Mouse (Mus musculus): ENCODE data around the gene Mecr. TPM values are rescaled to one million over a fixed set of nuclear protein-coding genes. Genes with fewer than 3 reads are reported as not detected.
A peak's percentile ranks its signal among the peaks of the same experiment; 100 is the strongest.

The Mecr gene
- polyA plus RNA-seq, 1 experiment: 304 TPM

DNA sequence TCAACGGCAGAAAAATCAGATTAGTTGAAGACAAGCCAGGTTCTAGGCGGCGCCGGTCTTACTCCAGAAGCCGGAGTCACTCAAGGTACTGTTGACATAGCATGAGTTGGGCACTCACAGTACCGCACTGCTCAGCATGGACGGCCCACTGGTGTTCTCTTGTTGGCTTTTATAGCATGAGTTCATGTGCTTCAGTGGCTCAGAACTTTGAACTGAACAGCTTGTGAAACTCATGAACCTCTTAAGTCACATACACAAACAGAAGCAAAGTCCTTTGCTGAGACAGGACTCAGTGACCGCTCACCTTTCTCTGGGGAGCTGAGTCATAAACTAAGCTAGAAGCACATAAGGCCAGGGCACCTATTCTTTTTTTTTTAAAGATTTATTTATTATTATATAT lies 54.5 kb downstream of the Mecr start:
- no peak overlapping the region for H3K27ac ChIP-seq (replicated peaks; ENCODE audit: low read depth, low read length)
- no peak overlapping the region for H3K4me3 ChIP-seq (ENCODE audit: insufficient read depth, low read depth, low read length)
- H3K4me1 ChIP-seq (ENCODE audit: control insufficient read depth, insufficient read depth, insufficient read length, low read length): no peaks in the 10 kb centered on the region

DNA sequence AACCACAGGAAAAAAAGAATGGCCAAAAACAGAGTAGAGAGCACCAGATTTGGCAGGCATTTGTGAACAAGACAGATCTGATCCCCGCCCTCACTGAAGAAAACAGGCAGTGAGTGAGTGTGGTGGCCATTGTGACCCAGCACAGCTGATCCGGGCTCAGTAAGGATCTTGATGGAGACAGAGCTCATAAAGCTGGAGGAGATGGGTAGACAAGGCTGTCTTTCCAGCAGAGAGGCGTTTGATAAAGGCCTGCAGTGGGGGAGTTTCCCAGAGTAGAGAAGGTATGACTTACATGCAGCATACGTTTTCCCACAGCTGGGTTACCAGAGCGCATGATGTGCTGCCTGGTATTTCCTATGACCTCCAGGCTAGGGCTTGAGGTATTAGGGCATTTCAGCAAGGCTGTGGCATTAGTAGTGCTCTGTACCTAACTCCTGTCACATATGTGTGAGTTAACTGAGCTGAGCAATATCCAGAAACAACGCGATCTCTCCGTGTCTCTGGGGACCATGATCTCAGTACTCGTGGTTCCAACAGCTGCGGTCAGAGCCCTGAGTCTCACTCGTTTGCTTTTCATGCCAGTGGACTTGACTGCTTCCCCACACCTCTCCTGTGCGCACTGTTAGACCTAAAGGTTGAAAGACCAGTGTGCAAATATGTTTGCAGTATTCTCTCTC lies 55.4 kb downstream of the Mecr start:
- Histone ChIP-seq H3K4me1 (ENCODE audit: control insufficient read depth, insufficient read depth, insufficient read length, low read length) (no peaks in the 10 kb centered on the region), H3K27ac (replicated peaks; ENCODE audit: low read depth, low read length) (no peak overlapping the region), H3K4me3 (ENCODE audit: insufficient read depth, low read depth, low read length) (no peak overlapping the region)

- Histone ChIP-seq H3K27ac (replicated peaks; ENCODE audit: low read depth, low read length) (no peak overlapping the region), H3K4me1 (ENCODE audit: control insufficient read depth, insufficient read depth, insufficient read length, low read length) (no peaks in the 10 kb centered on the region), H3K4me3 (ENCODE audit: insufficient read depth, low read depth, low read length) (no peak overlapping the region)
Observed at GRCm38 (mm10) chr4:131899180-131899554, 55.9 kb downstream of the Mecr start.

- Histone ChIP-seq H3K4me1 (ENCODE audit: control insufficient read depth, insufficient read depth, insufficient read length, low read length) (no peaks in the 10 kb centered on the region), H3K27ac (replicated peaks; ENCODE audit: low read depth, low read length) (no peak overlapping the region), H3K4me3 (ENCODE audit: insufficient read depth, low read depth, low read length) (no peak overlapping the region)
Observed at GRCm38 (mm10) chr4:131901090-131901489, 57.8 kb downstream of the Mecr start.

GRCm38 (mm10) chr4:131904478-131904877 lies 61.2 kb downstream of the Mecr start:
- H3K27ac ChIP-seq (replicated peaks; ENCODE audit: low read depth, low read length): no peak overlapping the region
- no peak overlapping the region for H3K4me3 ChIP-seq (ENCODE audit: insufficient read depth, low read depth, low read length)
- no peaks in the 10 kb centered on the region for H3K4me1 ChIP-seq (ENCODE audit: control insufficient read depth, insufficient read depth, insufficient read length, low read length)

GRCm38 (mm10) chr4:131906423-131906822 lies 63.2 kb downstream of the Mecr start:
- no peaks in the 10 kb centered on the region; the same call in 1 of the 2 replicates for H3K4me1 ChIP-seq (ENCODE audit: control insufficient read depth, insufficient read depth, insufficient read length, low read length)
- no peak overlapping the region for H3K27ac ChIP-seq (replicated peaks; ENCODE audit: low read depth, low read length)
- H3K4me3 ChIP-seq (ENCODE audit: insufficient read depth, low read depth, low read length): no peak overlapping the region

GRCm38 (mm10) chr4:131907912-131908311 lies 64.6 kb downstream of the Mecr start:
- Histone ChIP-seq H3K4me1 (ENCODE audit: control insufficient read depth, insufficient read depth, insufficient read length, low read length) (no peaks in the 10 kb centered on the region; the same call in 1 of the 2 replicates), H3K27ac (replicated peaks; ENCODE audit: low read depth, low read length) (no peak overlapping the region)

GRCm38 (mm10) chr4:131910237-131910994 lies 67.1 kb downstream of the Mecr start:
- peak overlapping the region; percentile 18 for H3K4me3 ChIP-seq (ENCODE audit: insufficient read depth, low read depth, low read length)
- no peaks in the 10 kb centered on the region; the same call in 1 of the 2 replicates for H3K4me1 ChIP-seq (ENCODE audit: control insufficient read depth, insufficient read depth, insufficient read length, low read length)
- no peak overlapping the region for H3K27ac ChIP-seq (replicated peaks; ENCODE audit: low read depth, low read length)

More at GRCm38 (mm10) chr4:131907912-131908311, 64.6 kb downstream of the Mecr start:
- H3K4me3 ChIP-seq (ENCODE audit: insufficient read depth, low read depth, low read length): no peak overlapping the region

DNA sequence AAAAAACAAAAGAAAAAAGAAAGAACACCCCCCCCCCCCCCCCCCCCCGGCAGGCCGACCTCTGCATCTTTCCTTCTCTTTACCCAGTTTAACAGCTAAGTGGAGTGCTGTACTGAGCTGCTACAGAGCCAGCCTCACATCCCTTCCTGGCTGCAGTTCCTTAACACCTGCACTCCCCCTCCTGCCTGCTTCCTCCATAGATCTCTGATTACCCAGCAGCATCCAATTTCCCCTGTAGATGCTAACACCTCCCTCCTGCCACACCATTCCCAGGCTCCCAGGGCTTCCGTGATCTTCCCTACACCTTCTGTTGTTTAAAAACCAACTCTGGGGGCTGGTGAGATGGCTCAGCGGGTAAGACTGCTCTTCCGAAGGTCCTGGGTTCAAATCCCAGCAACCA lies 68.3 kb downstream of the Mecr start:
- Histone ChIP-seq H3K27ac (replicated peaks; ENCODE audit: low read depth, low read length) (no peak overlapping the region), H3K4me1 (ENCODE audit: control insufficient read depth, insufficient read depth, insufficient read length, low read length) (no peaks in the 10 kb centered on the region; the same call in 1 of the 2 replicates), H3K4me3 (ENCODE audit: insufficient read depth, low read depth, low read length) (no peak overlapping the region)

GRCm38 (mm10) chr4:131913526-131913925 lies 70.3 kb downstream of the Mecr start:
- Histone ChIP-seq H3K27ac (replicated peaks; ENCODE audit: low read depth, low read length) (no peak overlapping the region), H3K4me1 (ENCODE audit: control insufficient read depth, insufficient read depth, insufficient read length, low read length) (no peaks in the 10 kb centered on the region; the same call in 1 of the 2 replicates), H3K4me3 (ENCODE audit: insufficient read depth, low read depth, low read length) (no peak overlapping the region)

DNA sequence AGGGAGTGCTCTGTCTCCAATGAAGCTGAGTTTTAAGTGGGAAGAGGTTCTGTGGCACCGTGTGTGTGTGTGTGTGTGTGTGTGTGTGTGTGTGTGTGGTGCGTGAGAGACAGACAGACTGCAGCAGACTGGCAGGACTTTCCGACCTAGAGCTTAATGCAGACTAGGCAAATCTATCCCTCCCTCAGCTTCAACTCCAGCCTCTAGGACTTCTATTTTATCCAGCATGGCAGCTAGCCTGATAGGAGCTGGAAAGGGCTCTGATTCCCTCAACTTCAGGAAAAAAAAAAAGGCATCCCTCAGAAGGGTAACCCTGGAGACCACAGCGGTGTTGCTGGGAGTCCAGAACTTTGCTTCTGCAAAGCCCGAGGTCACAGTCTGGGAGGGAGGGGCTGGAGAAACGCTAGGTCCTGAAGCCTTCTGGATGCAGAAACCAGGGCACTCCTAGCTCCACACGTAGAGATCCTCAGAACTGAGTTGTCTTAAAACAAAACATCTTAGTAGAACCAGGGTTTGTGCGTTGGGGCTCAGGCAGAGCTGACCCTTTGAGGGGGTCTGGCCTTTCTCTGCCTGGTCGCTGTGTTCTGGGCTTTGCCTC lies 70.9 kb downstream of the Mecr start:
- Histone ChIP-seq H3K4me1 (ENCODE audit: control insufficient read depth, insufficient read depth, insufficient read length, low read length) (no peaks in the 10 kb centered on the region; the same call in 1 of the 2 replicates), H3K4me3 (ENCODE audit: insufficient read depth, low read depth, low read length) (no peak overlapping the region)

DNA sequence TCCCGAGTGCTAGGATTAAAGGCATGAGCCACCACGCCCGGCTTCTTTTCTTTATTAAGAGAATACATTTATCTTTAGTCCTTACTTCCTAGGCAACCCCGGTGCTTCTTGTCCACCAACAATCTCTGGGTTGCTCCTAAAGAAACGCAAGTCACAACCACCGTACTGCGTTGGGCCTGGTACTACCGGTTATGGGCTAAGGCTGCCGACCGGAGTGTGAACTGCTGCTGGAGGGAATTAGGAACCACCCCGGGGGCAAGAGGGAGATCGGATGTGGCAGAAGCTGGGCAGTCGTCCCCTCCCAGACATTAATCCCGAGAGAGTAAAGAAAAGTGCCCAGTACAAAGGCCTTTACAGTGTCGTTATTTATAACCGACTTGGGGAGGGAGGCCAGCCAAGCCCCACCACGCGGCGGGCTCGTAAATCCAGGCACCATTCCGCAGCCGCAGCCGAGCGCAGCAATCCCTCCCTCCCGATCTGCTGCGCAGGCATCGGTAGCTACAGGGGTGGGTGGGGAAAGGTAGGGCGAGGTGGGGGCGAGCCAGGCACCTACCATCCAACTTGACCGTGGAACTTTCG lies 71.7 kb downstream of the Mecr start:
- Histone ChIP-seq H3K27ac (replicated peaks; ENCODE audit: low read depth, low read length) (no peak overlapping the region), H3K4me3 (ENCODE audit: insufficient read depth, low read depth, low read length) (no peak overlapping the region), H3K4me1 (ENCODE audit: control insufficient read depth, insufficient read depth, insufficient read length, low read length) (no peaks in the 10 kb centered on the region; the same call in 1 of the 2 replicates)

More for the DNA sequence above, 70.9 kb downstream of the Mecr start:
- no peak overlapping the region for H3K27ac ChIP-seq (replicated peaks; ENCODE audit: low read depth, low read length)

- Histone ChIP-seq H3K4me1 (ENCODE audit: control insufficient read depth, insufficient read depth, insufficient read length, low read length) (no peaks in the 10 kb centered on the region), H3K27ac (replicated peaks; ENCODE audit: low read depth, low read length) (no peak overlapping the region), H3K4me3 (ENCODE audit: insufficient read depth, low read depth, low read length) (no peak overlapping the region)
Observed at GRCm38 (mm10) chr4:131915821-131916328, 72.6 kb downstream of the Mecr start.

- H3K27ac ChIP-seq (replicated peaks; ENCODE audit: low read depth, low read length): no peak overlapping the region
- no peak overlapping the region for H3K4me3 ChIP-seq (ENCODE audit: insufficient read depth, low read depth, low read length)
- H3K4me1 ChIP-seq (ENCODE audit: control insufficient read depth, insufficient read depth, insufficient read length, low read length): no peaks in the 10 kb centered on the region
Observed at GRCm38 (mm10) chr4:131916425-131916824, 73.2 kb downstream of the Mecr start.

DNA sequence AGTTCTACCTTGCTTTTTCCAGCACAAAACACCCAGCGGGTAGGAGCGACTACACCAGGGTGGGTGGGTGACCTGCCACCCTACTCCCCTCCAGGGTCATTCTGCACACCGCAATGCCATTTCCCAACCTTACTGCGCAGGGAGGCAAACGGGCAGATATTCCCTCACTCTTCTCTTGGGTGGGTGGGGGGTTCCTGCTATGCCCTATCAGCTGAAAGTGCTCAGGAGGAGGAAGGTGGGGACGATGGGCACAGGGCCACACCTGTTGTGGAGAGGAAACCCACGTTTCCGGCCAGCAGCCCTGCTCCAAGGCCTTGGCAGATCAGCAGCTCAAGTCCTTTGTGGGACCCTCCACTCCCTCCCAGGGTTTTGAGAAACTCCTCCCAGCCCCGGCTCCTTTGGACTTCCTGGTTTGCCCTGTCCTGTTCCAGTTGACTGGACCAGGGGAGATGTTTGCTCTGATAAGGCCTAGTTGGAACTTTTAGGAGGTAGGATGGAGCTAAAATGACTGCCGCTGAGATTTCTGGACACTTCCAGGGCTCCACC lies 73.8 kb downstream of the Mecr start:
- H3K27ac ChIP-seq (replicated peaks; ENCODE audit: low read depth, low read length): no peak overlapping the region
- H3K4me3 ChIP-seq (ENCODE audit: insufficient read depth, low read depth, low read length): no peak overlapping the region
- 0 out of 2 replicates have a peak, but pooled peaks cover under 1% of the 10 kb centered on the region for H3K4me1 ChIP-seq (ENCODE audit: control insufficient read depth, insufficient read depth, insufficient read length, low read length)

All from brown adipose tissue, adult 24 weeks (tissue).